Mouse (Mus musculus) spleen, adult 2 months (tissue): ENCODE data around the gene Pon1.

Experiments used
- CTCF ChIP-seq: fragments of 200-500 bp; IDR thresholded peaks from 2 replicates; pipeline ENCODE4 v1.5.1; 2011; ENCODE audit warnings: mild to moderate bottlenecking, inconsistent platforms; ENCODE audit not compliant: insufficient read depth, insufficient read length, insufficient replicate concordance; ENCODE audit errors: extremely low read depth
- POLR2A ChIP-seq: fragments of 200-500 bp; IDR thresholded peaks from 2 replicates; pipeline ENCODE4 v1.6.1; 2011; ENCODE audit warnings: low read depth, low read length, inconsistent platforms

- no peak for TF ChIP-seq POLR2A
- no peak for TF ChIP-seq CTCF
Observed at GRCm38 (mm10) chr6:5120229-5120628, 73.5 kb downstream of the Pon1 start.
